Mouse (Mus musculus) myocyte (in vitro differentiated cells): Measurements from ENCODE around the gene Arhgap15.

Source experiments
- CEBPB ChIP-seq: IDR thresholded peaks from 2 replicates; pipeline ENCODE4 v1.6.1; 2011; ENCODE audit warnings: mild to moderate bottlenecking, moderate library complexity; ENCODE audit not compliant: poor library complexity, insufficient read depth, severe bottlenecking
- E2F4 ChIP-seq: IDR thresholded peaks from one replicate; pipeline ENCODE4 v1.6.1; 2011; ENCODE audit warnings: mild to moderate bottlenecking, control low read depth, moderate library complexity; ENCODE audit not compliant: insufficient read depth
- MAX ChIP-seq: IDR thresholded peaks from one replicate; pipeline ENCODE4 v1.6.1; 2011; ENCODE audit warnings: low read depth, mild to moderate bottlenecking, control low read depth
- MYOD1 ChIP-seq, 3 experiments: IDR thresholded peaks; one replicate each; pipeline ENCODE4 v1.6.1; 2011; ENCODE audit warnings: control low read depth in 2 of 3, low read depth in 2 of 3, mild to moderate bottlenecking in 2 of 3, moderate library complexity in 1 of 3; ENCODE audit not compliant: insufficient read length in 2 of 3, control insufficient read depth in 1 of 3
- MYOG ChIP-seq, 3 experiments: IDR thresholded peaks; one replicate each; pipeline ENCODE4 v1.6.1; 2011; ENCODE audit warnings: control low read depth in 2 of 3, low read depth in 2 of 3, mild to moderate bottlenecking in 2 of 3; ENCODE audit not compliant: insufficient read length in 2 of 3, control insufficient read depth in 1 of 3, insufficient read depth in 1 of 3
- POLR2A ChIP-seq: IDR thresholded peaks from one replicate; pipeline ENCODE4 v1.6.1; 2011; ENCODE audit warnings: low read depth, mild to moderate bottlenecking, control low read depth, moderate library complexity; ENCODE audit not compliant: insufficient read length
- POLR2AphosphoS2 ChIP-seq: IDR thresholded peaks from one replicate; pipeline ENCODE4 v1.6.1; 2011; ENCODE audit warnings: low read depth, control low read depth; ENCODE audit not compliant: insufficient read length
- REST ChIP-seq: IDR thresholded peaks from one replicate; pipeline ENCODE4 v1.6.1; 2011; ENCODE audit warnings: mild to moderate bottlenecking, control low read depth, moderate library complexity; ENCODE audit not compliant: insufficient read depth, insufficient read length
- SRF ChIP-seq: IDR thresholded peaks from one replicate; pipeline ENCODE4 v1.6.1; 2011; ENCODE audit warnings: low read depth; ENCODE audit not compliant: control insufficient read depth, insufficient read length
- TCF12 ChIP-seq: IDR thresholded peaks from one replicate; pipeline ENCODE4 v1.6.1; 2011; ENCODE audit warnings: mild to moderate bottlenecking, control low read depth; ENCODE audit not compliant: poor library complexity, insufficient read depth, severe bottlenecking
- TCF3 ChIP-seq: IDR thresholded peaks from one replicate; pipeline ENCODE4 v1.6.1; 2011; ENCODE audit warnings: low read depth, control low read depth; ENCODE audit not compliant: insufficient read length
- USF1 ChIP-seq: IDR thresholded peaks from one replicate; pipeline ENCODE4 v1.6.1; 2011; ENCODE audit warnings: low read depth, mild to moderate bottlenecking, control low read depth, moderate library complexity

- TF ChIP-seq MYOG (IDR thresholded peaks at IDR 0.05; ENCODE audit: control insufficient read depth in 1 of 3, insufficient read depth in 1 of 3, insufficient read length in 2 of 3, low read depth in 2 of 3) (no peak), POLR2A (no peak), MAX (no peak), SRF (no peak), REST (no peak), USF1 (no peak), CEBPB (no peak), E2F4 (no peak), TCF12 (no peak), POLR2AphosphoS2 (no peak), TCF3 (no peak), MYOD1 (IDR thresholded peaks at IDR 0.05; ENCODE audit: control insufficient read depth in 1 of 3, insufficient read length in 2 of 3, low read depth in 2 of 3) (no peak)
These were observed 356.6 kb downstream of the Arhgap15 start for GRCm38 (mm10) chr2:44105198-44105555.
